In the genomic region with DNA sequence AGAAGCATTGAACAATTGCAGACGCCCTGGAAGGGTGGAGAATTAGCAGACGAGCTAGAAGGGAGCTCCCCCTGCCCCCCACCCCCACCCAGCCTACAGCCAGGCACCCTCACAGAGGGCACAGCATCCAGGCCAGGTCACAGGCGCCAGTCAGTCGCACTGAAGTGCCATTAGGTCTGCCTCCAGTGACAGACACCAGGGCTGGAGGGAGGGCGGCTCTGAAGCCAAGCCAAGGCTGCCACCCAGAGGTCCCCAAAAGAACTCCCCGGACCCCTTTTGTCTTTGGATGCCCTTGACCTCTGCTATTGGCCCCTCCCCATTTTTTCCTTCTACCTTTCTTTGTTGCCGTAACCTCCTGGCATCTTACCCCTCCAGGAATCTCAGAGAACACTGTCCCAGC, we compare ENCODE assay signal across 8 mouse cellular contexts.
DNase-seq lines count a peak whose midpoint lies in the region; ATAC-seq and TF ChIP-seq lines count a peak whose summit lies in the region.

No protein-coding gene starts in this region.

- TF ChIP-seq CTCF in layer of hippocampus, adult 2 months (conservative IDR thresholded peaks at IDR 0.05): peak; percentile 66

- H3K9ac ChIP-seq in embryonic facial prominence, embryonic 14.5 days (ENCODE audit: low read depth, low read length): no peak overlapping the region
- H3K9ac ChIP-seq in limb, embryonic 11.5 days (ENCODE audit: low read length): no peak overlapping the region

- 21% methylated on average over 6 of the region's 7 CpGs for WGBS in embryonic facial prominence, embryonic 14.5 days
- WGBS in limb, embryonic 11.5 days: 12% methylated on average over 7 of the region's 7 CpGs

- no peak overlapping the region for H3K4me2 ChIP-seq in embryonic facial prominence, embryonic 14.5 days (ENCODE audit: low read depth, low read length)
- no peak overlapping the region for H3K4me2 ChIP-seq in limb, embryonic 11.5 days (ENCODE audit: low read depth, severe bottlenecking)

- no peak for DNase-seq in layer of hippocampus, adult 2 months (ENCODE audit: low spot score in 2 of 2)
- DNase-seq in layer of hippocampus, adult 11-12 months (ENCODE audit: low spot score): no peak
- peak; percentile 33 for DNase-seq in embryonic facial prominence, embryonic 14.5 days (ENCODE audit: low spot score)
- peak; percentile 70 for DNase-seq in limb, embryonic 11.5 days (ENCODE audit: low spot score)
- DNase-seq in retina, postnatal 1 day: peak; percentile 59
- no peak for DNase-seq in cerebellum, postnatal 36 days
- no peak for DNase-seq in ovary, postnatal 10 days (ENCODE audit: low spot score)
- DNase-seq in right cerebral cortex, postnatal 25 days: no peak

- no peaks in the 10 kb centered on the region for H3K36me3 ChIP-seq in embryonic facial prominence, embryonic 14.5 days (ENCODE audit: control insufficient read depth, insufficient read depth, low read length)
- H3K36me3 ChIP-seq in limb, embryonic 11.5 days (ENCODE audit: control insufficient read depth, insufficient read depth, low read length): no peaks in the 10 kb centered on the region

- H3K27ac ChIP-seq in layer of hippocampus, adult 2 months: no peak overlapping the region
- no peak overlapping the region for H3K27ac ChIP-seq in embryonic facial prominence, embryonic 14.5 days (replicated peaks; ENCODE audit: low read depth, low read length)
- H3K27ac ChIP-seq in limb, embryonic 11.5 days (replicated peaks; ENCODE audit: low read depth, low read length): no peak overlapping the region

- no peaks in the 10 kb centered on the region for H3K9me3 ChIP-seq in embryonic facial prominence, embryonic 14.5 days (ENCODE audit: control insufficient read depth, low read length)
- no peaks in the 10 kb centered on the region for H3K9me3 ChIP-seq in limb, embryonic 11.5 days (ENCODE audit: control insufficient read depth, low read length)

- no peak overlapping the region for H3K4me3 ChIP-seq in layer of hippocampus, adult 2 months
- no peak overlapping the region for H3K4me3 ChIP-seq in embryonic facial prominence, embryonic 14.5 days (ENCODE audit: low read depth, low read length)
- no peak overlapping the region for H3K4me3 ChIP-seq in limb, embryonic 11.5 days (ENCODE audit: low read depth, low read length)

- no peak for ATAC-seq in embryonic facial prominence, embryonic 14.5 days (ENCODE audit: low read depth)
- ATAC-seq in limb, embryonic 11.5 days (ENCODE audit: insufficient number of reproducible peaks, low FRiP score, low TSS enrichment, low read depth): peak; percentile 81

- no peaks in the 10 kb centered on the region for H3K4me1 ChIP-seq in embryonic facial prominence, embryonic 14.5 days (ENCODE audit: control insufficient read depth, insufficient read depth, low read length)
- H3K4me1 ChIP-seq in limb, embryonic 11.5 days (ENCODE audit: control insufficient read depth, insufficient read depth, low read length): peaks cover 8% of the 10 kb centered on the region; the same call in 1 of the 2 replicates

- no peaks in the 10 kb centered on the region for H3K27me3 ChIP-seq in embryonic facial prominence, embryonic 14.5 days (replicated peaks; ENCODE audit: control insufficient read depth, insufficient read depth, low read length)
- no peaks in the 10 kb centered on the region for H3K27me3 ChIP-seq in limb, embryonic 11.5 days (ENCODE audit: control insufficient read depth, insufficient read depth, low read length)

Comparison
In these comparisons a context has a peak if more than half of its experiments do, and no peak if none do; other contexts are left out.
1. DNase-seq: peak in embryonic facial prominence, embryonic 14.5 days (single experiment), limb, embryonic 11.5 days (single experiment) and retina, postnatal 1 day (single experiment); none in layer of hippocampus, adult 2 months (0 of 2), layer of hippocampus, adult 11-12 months (single experiment), cerebellum, postnatal 36 days (0 of 2), ovary, postnatal 10 days (single experiment) and right cerebral cortex, postnatal 25 days (single experiment).